Mouse (Mus musculus) bone marrow, adult 2 months (tissue): Measurements from ENCODE around the gene Fndc3b.

Experiments
- CTCF ChIP-seq: fragments of 200-500 bp; IDR thresholded peaks from 2 replicates; pipeline ENCODE4 v1.5.1; 2011; ENCODE audit warnings: low read length, control low read depth; ENCODE audit not compliant: control insufficient read depth, insufficient read depth
- POLR2A ChIP-seq: fragments of 200-500 bp; IDR thresholded peaks from 2 replicates; pipeline ENCODE4 v1.6.1; 2011; ENCODE audit warnings: low read depth, mild to moderate bottlenecking, control low read depth, low read length, borderline replicate concordance; ENCODE audit not compliant: control insufficient read depth

GRCm38 (mm10) chr3:27592728-27593484 is 118.2 kb downstream of the Fndc3b start:
- TF ChIP-seq POLR2A: no peak
- TF ChIP-seq CTCF: no peak
